Comparison of ENCODE assay signal across 20 mouse cellular contexts in the genomic region with DNA sequence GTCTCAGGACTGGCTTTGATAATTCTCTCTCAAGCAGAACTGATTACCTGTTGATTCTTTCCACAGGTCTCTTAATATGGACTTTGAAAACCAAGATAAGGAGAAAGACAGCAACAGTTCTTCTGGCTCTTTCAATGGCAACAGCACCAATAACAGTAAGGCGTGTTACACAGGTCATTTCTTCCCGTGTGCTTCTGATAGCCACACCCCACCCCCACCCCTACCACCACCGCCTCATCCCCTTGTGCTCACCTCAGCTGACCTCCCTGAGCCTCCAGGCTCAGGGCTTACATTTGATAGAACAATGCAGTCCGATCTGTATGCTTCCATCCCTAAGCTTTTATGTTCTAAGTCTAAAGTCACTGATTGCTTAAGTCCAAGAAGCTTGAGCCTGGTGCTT. TPM values are rescaled to one million over a fixed set of nuclear protein-coding genes. Genes with fewer than 3 reads are reported as not detected.
"Had no signal": no experiment of that assay in that cellular context is flagged by ENCODE, and none has a peak within 500 bp of the region (broad histone marks: within the 10 kb centered on the region; RNA-seq: fewer than 3 reads in every experiment).

No protein-coding gene starts in this region.

- H3K4me3 ChIP-seq: hindbrain, embryonic 13.5 days; limb, embryonic 13.5 days; midbrain, embryonic 15.5 days; neural tube, embryonic 12.5 days had no signal

- H3K4me2 ChIP-seq: hindbrain, embryonic 13.5 days; limb, embryonic 13.5 days; midbrain, embryonic 11.5 days; midbrain, embryonic 15.5 days; neural tube, embryonic 12.5 days had no signal

- H3K9ac ChIP-seq: hindbrain, embryonic 13.5 days; limb, embryonic 13.5 days; midbrain, embryonic 15.5 days; neural tube, embryonic 12.5 days had no signal

- H3K9me3 ChIP-seq: hindbrain, embryonic 13.5 days; limb, embryonic 13.5 days; midbrain, embryonic 15.5 days; neural tube, embryonic 12.5 days had no signal

- H3K27me3 ChIP-seq: hindbrain, embryonic 13.5 days; limb, embryonic 13.5 days; midbrain, embryonic 15.5 days; neural tube, embryonic 12.5 days had no signal

- ATAC-seq: lung, postnatal 0 days; midbrain, embryonic 15.5 days had no signal

- DNase-seq: kidney, adult 11 months; kidney, postnatal 25 days; layer of hippocampus, adult 9-11 months; layer of hippocampus, postnatal 36 days; left cerebral cortex, postnatal 4 days; lung, adult 2 months; lung, postnatal 36 days; retina, postnatal 1 day; right cerebral cortex, postnatal 25 days; thymus, postnatal 14 days had no signal

- H3K27ac ChIP-seq: hindbrain, embryonic 13.5 days; limb, embryonic 13.5 days; midbrain, embryonic 15.5 days; neural tube, embryonic 12.5 days; stomach, postnatal 0 days had no signal

RNA-seq across cellular contexts. Expression of a gene that starts 23.3 kb away (rescaled TPM):
- total RNA-seq: layer of hippocampus, postnatal 36 days; left cerebral cortex, postnatal 4 days; megakaryocyte, adult 5-6 weeks; monocyte, adult 5-6 weeks; neutrophil, adult 5-6 weeks had no signal
- polyA plus RNA-seq: lung, adult 2 months had no signal
